Mouse (Mus musculus): Measurements from ENCODE around the gene Cdk5rap3. TPM values are rescaled to one million over a fixed set of nuclear protein-coding genes. Genes with fewer than 3 reads are reported as not detected.

The Cdk5rap3 gene
- total RNA-seq, 2 experiments from 2014 or later: 53.4 to 59.6 TPM

GRCm38 (mm10) chr11:96861446-96861845, 54.9 kb downstream of the Cdk5rap3 start:
- peak in 1 of 2 experiments; percentile 42 for DNase-seq (ENCODE audit: low spot score in 2 of 2)

- peak; percentile 85 to 87 for DNase-seq (ENCODE audit: low spot score in 2 of 2)
Observed at GRCm38 (mm10) chr11:96860564-96860963, 55.7 kb downstream of the Cdk5rap3 start.

- no peak for DNase-seq (ENCODE audit: low spot score in 2 of 2)
Observed at GRCm38 (mm10) chr11:96859635-96860034, 56.7 kb downstream of the Cdk5rap3 start.

- no peak for DNase-seq (ENCODE audit: low spot score in 2 of 2)
Observed at GRCm38 (mm10) chr11:96857446-96857845, 58.9 kb downstream of the Cdk5rap3 start.

Other genes with a start within 250 kb of the Cdk5rap3 start
- gene Snx11, start 138.9 kb downstream of the Cdk5rap3 start, total RNA-seq (2021): 10 to 100 TPM; 43.1 to 49.0 TPM
- gene Cbx1, start 127.4 kb downstream of the Cdk5rap3 start, total RNA-seq (2021): 10 to 100 TPM; 56.3 to 61.8 TPM
- 100 to 1,000 TPM; 183 to 193 TPM for gene Nfe2l1, start 86.5 kb downstream of the Cdk5rap3 start, total RNA-seq (2021)
- 1 to 10 TPM; 4.2 to 5.6 TPM for gene Copz2, start 66.6 kb downstream of the Cdk5rap3 start, total RNA-seq (2021)
- gene Prr15l, start 11.6 kb upstream of the Cdk5rap3 start, total RNA-seq (2021): not detected
- 10 to 100 TPM; 28.0 to 28.8 TPM for gene Pnpo, start 27.5 kb upstream of the Cdk5rap3 start, total RNA-seq (2021)
- 10 to 100 TPM; 11.5 to 12.0 TPM for gene Sp2, start 66.5 kb upstream of the Cdk5rap3 start, total RNA-seq (2021)
- 1 to 10 TPM; 1.4 TPM for gene Sp6, start 96.9 kb upstream of the Cdk5rap3 start, total RNA-seq (2021)
- gene Scrn2, start 113.4 kb upstream of the Cdk5rap3 start, total RNA-seq (2021): 1 to 10 TPM; 5.2 to 6.3 TPM
- 1 to 10 TPM in 1 of 2 experiments, under 1 TPM in 1; 0.83 to 1.6 TPM for gene Lrrc46, start 124.9 kb upstream of the Cdk5rap3 start, total RNA-seq (2021)
- 10 to 100 TPM; 74.4 to 76.7 TPM for gene Mrpl10, start 125.1 kb upstream of the Cdk5rap3 start, total RNA-seq (2021)
- 10 to 100 TPM; 12.9 to 13.5 TPM for gene Osbpl7, start 134.1 kb upstream of the Cdk5rap3 start, total RNA-seq (2021)
- gene Tbx21, start 198.8 kb upstream of the Cdk5rap3 start, total RNA-seq (2021): under 1 TPM; 0.18 TPM
- gene Tbkbp1, start 235.0 kb upstream of the Cdk5rap3 start, total RNA-seq (2021): 10 to 100 TPM; 54.4 to 60.4 TPM

Measured in layer of hippocampus, postnatal 10 days (tissue).